Mouse (Mus musculus) right cerebral cortex, postnatal 25 days (tissue): Measurements from ENCODE around the gene Twf2.

Experiments
- DNase-seq: peaks from one replicate; pipeline ENCODE4 v3.0.0; 2022

Gene Twf2

DNA sequence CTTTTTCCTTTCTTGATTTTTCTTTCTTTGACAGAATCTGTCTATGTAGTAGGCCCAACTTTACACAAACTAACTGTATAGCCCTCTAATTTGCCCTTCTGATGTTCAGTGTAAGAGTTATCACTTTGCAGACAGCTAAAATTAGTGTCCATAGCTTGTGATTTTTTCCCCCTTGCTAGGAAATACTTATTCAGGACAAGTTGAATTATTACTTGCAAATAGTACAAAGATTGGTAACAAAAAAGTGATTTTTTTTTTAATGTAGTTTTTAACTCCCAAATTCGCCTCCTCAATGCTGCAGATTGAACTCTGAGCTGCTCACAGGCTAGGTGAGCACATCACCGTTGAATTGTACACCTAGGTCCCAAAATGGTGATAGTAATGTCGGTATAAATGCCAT, 22.9 kb upstream of the Twf2 start:
- no peak for DNase-seq

DNA sequence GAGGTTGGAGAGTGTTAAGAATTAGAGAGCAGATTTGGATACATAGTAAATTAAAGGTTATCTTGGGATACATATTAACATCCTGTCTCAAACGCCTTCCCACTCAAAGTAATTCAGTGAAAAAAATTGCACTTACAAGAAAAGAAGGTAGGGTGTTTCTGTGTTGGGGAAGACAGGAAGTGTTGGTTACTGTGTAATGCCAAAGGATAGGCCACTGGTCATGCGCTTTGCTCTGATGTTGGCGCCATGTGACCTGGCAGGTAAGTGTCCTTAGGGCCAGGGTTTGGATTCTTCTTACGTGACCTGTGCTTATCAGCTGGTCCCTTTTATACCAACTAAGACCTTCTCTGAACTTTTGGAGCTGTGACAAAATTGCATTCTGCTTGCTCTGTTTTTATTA, 20.8 kb upstream of the Twf2 start:
- DNase-seq: no peak

DNA sequence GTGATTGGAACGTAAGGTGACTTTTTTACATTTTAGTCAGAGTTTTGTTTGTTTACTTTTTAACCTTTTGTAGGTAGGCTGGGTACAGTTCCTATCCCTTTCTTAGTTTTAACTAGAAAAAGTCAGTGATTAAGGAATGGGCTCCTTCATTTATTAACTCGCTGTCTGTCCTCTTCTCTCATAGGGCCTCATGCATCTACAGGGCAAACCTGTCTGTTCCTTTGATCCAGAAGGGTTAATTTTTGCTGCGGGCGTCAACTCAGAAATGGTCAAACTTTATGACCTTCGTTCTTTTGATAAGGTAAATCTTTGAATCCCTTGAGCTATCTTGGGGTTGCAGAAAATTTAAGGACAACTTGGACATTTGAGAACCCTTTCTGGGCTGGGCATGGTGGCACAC, 18.9 kb upstream of the Twf2 start:
- DNase-seq: no peak

DNA sequence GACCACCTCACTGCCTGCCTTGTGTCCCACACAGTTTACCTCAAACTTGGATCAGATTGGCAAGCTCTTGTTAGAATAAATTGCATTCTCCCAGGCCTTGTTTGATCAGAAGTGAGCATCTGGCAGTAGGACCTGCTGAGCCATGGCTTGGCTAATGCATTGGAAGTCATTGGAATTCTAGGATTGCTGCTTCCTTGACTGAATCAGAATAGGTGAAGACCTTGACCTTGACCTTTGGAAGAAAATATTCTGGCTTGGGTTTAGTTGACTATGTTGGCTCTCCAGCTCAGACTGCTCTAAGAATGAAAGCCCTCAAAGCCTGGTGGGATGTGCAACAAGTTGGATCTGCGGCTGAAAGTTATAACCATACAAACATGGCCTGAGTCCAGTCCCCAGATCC, 11.6 kb upstream of the Twf2 start:
- no peak for DNase-seq

DNA sequence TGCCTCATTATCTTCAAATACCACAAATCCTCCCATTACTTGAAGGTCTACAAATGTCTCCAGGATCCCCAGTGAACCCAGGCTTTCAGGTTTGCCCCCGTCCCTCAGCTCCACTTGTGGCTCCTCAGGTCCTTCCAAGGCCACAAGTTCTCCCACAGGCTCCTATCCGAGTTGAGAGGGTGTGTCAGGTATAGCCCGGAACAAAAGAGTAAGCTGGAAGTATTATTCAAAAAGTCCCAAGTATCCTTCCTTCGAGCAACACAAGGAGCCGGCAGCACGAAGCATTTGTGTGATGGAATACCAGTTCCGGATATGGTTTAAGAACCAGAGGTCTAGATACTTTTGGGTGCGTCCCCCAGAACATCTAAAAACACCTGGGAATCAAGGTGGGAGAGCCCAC, 10.9 kb upstream of the Twf2 start:
- no peak for DNase-seq

DNA sequence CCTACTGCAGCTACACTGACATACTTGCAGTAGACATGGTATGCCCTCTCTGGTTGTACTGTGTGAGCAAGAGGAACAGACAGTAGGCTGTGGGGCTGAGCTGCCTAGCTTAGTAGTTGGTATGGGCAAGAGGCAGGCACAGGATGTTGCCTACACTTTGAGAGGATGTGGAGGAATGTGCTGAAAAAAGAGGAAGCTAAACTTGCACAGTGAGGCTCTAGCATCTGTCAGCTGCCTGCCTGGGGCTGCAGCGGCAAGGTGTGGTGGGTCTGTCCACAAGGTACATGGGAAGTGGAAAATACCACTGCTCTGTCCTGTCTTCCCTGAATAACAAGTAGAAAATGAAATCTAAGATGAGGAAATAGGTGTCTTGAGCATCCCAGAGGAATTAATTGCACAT, 9.9 kb upstream of the Twf2 start:
- DNase-seq: no peak

DNA sequence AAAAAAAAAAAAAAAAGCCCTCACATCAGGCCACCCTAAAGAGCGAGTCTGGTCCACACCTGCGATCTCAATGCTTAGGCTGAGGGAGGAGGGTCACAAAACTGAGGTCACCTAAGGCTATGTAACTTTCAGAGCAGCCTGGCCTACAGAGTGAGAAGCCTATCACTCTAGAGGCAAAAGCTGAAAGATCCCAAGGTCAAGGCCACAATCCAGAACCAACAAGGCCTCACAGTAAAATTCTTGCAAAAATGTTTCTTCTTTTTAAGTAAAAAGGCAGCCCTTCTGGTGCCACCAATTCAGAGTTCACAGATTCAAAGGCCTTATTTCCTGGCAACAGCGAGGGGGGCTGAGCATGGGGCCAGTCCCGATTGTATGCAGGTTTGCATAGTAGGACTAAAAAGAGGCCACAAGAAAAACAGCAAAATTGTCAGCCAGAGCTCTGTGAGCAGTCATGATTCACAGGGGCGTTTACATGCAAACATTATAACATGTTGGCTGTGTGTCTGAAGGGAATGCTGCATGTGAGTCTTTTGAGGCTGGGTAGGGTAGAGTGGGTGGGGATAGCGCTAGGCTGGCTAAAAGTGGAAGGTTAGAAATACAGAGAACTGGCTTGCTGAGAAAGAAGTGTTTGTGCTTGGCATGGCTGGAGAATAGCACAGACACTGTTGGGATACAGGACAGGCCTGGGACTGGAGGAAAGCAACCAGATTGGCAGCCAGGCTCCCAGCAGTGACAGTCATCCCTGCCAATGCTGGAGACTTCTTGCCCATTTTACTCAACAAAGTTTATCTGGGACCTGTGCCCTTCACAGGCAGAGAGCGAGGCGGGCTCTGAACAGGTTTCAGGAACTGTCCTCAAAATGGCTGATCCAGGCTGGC, 8.7 kb upstream of the Twf2 start:
- no peak for DNase-seq

DNA sequence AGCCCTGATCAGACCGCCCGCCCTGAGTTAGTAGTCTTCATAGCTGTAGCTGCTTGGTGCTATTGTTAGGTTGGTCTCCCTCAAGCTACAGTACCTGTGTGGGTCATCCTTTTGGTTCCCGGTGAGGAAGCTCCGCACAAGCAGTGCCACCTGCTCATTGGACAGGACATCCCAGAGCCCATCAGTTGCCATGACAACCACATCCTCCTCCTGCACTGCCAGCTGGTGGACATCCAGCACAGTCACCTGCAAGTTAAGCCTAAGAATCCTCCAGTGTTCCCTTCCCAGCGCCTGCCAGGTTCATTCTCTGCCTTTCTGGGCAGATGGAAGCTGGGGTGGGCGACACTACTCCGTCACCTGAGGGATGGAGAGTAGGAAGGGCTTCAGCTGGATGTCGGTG, 7.2 kb upstream of the Twf2 start:
- DNase-seq: peak; percentile 59

DNA sequence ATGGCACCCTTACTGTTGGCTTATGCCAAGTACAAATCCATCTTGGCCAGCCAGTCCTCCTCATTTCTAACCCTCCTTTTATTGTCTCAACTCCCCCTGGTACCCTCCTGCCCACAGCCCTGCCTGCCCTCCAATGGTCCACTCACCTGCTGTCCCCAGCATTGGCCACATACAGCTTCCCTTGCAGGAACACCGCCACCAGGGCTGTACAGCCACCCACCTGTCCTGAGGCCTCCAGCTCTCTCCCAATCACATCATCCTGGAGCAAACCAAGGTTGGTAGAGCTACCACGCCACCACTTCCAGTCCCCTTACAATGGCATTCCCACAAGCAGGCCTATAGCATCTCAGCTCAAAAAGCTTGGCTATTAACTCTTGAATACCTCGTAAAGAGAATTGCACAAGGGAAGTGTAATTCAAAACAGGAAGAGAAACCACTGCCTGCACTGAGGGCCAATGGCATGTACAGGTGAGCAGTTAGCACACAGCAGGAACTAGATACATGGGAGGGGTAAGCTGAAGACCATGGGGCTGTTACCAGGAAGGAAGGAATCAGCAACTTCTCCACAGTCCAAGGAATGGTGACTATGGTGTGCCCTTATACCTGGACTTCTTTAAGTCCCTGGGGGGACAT, 5.7 kb upstream of the Twf2 start:
- no peak for DNase-seq

DNA sequence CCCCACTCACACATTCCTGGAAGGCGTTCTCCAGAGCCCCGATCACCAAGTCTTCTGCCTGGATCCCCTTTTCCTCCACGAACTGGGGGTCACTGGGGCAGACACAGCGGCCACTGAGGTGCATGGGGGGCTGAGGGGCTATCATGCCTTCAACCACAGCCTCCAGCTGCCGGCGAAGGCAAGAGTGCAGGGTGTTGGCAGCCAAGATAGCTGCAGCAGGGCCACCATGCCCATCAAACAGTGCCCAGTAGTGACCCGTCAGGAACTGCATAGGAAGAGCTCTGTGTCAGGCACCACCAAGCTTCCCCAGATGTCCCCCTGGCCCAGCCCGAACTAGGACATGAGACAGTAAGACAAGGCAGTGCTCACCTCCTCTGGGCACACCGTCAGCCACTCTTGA, 5.2 kb upstream of the Twf2 start:
- no peak for DNase-seq

DNA sequence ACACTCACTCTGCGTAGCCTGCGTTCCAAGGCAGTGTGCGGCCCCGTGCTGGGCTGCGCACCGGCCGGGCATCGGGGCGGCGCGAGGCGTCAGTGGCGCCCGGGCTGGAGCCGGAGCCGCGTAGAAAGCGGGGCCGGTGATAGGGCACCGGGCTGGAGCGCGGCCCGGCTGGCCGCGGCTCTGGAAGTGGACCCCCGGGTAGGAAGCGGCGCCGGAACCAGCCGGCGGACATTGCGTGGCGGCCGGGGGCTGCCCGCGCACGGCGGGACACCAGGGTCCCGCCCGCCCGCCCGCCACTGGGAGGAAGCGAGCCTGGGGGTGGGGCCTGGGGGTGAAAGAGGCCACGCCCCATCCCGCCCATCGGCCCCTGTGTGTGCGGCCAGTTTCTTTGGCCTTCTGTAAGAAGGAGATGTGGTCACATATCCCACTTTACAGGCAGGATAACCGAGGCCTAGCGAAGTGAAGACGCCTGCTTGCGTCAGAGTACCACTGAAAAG, 3.9 kb upstream of the Twf2 start:
- peak; percentile 52 for DNase-seq

DNA sequence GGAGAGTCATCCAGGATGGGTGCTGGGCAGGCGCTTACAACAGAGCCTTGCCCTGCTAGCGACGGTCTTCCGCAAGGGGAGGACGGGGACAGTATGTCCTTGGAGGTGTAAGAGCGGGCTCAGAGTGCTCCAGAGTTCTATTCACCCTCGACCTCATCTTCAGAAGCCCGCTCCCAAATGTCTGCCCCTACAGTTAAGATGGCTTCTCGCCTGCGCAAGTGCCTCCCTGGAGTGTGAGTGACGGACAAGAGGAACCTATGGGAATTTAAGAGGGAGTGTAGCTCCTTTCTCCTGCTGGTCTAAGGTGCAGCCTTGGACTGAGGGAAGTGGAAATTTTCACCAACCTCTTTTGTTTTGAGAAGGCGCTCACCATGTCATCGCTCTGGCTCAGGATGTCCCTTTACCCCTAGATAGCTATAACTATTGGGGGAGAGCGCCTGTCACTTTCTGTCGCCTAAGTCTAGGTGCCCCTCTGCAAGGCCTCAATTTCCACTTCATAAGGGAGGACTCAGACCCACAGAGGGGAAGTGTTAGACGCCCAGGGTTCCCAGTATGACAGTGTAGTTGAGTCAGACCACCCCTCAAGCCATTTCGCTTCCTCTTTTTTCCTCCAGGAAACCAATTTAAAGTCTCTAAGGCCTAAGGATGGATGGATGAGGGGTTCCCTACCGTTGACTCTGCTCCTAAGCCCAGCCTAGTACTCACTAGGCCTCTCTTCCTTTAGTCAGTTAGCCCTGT, 3.2 kb upstream of the Twf2 start, which contains the start of gene Ppm1m:
Ppm1m (minus strand) TSS at position 212 of the 738 bp plus-strand sequence.
- DNase-seq: no peak

DNA sequence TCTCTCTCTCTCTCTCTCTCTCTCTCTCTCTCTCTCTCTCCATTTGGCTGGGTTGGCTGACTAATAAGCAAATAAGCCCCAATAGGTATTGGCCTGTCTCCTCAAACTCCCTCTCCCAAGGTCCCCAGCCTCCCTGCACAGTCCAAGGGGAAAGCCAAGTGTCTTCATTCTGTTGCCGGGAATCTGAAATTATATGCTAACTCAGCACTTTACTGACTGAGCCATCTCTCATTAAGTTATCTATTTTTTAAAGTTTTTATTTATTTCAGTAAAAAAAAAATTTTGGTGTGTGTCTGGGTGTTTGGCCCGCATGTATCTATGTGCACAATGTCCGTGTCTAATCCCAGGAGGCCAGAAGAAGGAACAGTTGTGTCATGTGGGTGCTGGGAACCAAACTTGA, 1.0 kb upstream of the Twf2 start:
- DNase-seq: no peak

DNA sequence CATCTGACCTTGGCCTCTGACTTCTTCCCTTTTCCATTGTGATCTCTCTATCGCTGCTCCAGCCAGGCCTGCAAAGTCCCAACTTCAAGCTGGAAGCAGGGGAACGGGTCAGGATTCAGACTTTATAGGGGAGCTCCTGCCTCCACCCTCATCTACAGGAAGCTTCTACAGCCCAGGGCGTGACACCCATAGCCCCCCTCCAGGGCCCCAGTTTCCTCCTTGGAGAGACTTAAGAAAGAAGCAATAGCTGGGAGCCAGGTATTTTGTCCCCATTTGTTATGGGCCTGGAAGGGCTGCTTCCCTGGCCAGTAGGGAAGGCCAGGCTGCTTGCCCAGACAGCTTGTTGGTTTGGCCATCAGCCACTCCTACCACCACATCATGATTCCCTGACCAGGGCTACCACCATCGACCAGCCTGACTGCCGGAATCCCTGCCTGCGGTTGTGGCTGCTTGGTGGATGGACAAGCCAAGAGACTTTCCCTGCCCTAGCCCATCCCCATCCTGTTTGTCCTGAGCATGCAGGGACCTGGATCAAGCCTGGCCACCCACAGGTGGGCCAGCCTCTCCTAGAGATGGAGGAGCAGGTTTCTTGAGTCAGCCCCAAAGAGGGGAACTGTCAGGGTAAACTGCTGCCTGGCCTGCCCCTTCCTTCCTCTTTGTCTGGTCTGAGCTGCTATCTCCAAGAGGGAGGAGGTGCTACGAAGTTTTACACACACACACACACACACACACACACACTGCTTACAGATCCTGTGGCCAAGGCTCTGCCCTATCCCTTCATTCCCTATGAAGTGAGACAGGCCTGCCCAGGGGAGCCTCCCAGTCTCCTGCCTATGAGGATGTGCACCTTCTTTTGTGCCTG, 1.3 kb downstream of the Twf2 start:
- no peak for DNase-seq

DNA sequence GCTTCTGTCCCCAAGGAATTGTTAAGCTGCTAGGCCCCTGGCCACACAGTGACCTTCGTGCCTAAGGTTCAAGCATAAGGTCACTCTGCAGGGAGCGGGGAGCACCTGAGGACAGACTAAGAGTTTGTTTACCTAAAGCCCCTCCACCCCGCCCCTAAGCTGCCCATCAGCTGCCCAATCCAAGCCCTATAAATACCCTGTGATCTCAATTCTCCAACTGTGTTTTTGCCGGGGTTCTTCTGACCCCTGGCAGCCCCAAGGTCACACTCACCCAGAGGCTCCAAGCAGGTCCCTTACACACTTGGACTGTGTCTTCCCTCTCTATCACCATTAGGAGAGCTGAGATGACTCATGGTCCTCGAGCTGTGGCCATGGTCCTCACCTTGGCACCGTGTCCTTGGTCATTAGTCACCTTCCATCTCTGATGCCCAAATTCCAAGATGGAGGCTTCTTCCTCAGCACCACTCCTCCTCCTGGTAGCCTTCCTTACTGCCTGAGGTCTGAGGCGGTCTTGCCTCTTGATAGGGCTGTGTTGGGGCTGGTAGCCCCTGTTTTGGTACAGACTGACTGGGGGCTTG, 2.9 kb downstream of the Twf2 start:
- no peak for DNase-seq

DNA sequence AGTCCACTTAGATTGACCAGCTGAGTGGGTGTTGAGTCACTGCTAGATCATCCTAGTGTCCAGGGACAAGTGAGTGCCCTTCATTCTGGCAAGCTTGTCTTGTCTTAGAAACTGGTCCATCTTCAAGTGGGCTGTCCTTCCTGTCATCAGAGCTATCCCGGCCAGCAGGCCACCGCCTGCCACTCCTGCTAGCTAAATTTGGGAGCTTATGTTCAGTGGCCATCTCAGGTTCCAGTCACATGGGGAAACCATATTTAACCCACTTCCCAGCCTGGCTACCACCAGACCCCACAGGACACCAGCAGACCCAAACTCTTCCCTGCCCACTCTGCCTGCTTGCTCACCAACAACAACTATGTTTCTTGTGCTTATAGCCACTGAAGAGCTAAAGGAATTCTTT, 3.6 kb downstream of the Twf2 start:
- DNase-seq: no peak

DNA sequence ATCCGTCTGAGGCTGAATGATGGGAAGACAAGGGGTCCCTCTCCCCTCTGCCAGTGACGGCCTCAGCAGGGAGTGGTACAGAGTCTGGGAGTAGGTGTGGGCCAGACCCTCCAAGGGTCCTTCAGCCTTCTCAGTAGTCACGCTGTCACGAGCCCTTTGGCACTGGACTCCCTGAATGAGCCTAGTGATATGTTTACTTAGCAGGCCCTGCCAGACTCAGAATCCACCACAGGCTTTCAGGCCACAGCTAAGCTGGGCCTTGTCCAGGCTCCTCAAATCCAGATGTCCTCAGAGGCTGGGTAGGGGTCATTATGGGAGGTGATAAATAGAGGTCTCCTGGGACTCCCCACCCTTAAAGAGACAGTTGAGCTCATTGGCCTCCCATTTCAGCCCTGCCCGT, 5.3 kb downstream of the Twf2 start:
- no peak for DNase-seq

DNA sequence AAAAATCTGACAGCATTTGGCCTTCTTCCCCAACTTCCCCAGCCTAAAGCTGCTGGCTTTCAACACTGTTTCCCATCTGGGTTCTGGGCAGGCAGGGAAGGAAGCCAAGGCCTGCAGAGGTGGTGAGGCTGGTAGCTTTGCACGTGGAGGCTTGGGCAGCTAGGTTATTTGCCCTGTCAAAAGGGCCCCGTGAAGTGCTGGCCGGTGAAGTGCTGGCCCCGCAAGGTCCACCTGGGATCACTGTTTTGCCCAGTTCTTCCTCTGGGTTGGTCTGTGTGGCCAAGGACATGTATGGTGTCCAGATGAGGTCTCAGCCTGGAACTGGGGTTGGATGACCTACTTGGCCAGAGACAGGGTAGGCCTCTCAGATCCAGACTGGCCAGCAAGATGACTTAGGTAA, 7.0 kb downstream of the Twf2 start:
- no peak for DNase-seq

DNA sequence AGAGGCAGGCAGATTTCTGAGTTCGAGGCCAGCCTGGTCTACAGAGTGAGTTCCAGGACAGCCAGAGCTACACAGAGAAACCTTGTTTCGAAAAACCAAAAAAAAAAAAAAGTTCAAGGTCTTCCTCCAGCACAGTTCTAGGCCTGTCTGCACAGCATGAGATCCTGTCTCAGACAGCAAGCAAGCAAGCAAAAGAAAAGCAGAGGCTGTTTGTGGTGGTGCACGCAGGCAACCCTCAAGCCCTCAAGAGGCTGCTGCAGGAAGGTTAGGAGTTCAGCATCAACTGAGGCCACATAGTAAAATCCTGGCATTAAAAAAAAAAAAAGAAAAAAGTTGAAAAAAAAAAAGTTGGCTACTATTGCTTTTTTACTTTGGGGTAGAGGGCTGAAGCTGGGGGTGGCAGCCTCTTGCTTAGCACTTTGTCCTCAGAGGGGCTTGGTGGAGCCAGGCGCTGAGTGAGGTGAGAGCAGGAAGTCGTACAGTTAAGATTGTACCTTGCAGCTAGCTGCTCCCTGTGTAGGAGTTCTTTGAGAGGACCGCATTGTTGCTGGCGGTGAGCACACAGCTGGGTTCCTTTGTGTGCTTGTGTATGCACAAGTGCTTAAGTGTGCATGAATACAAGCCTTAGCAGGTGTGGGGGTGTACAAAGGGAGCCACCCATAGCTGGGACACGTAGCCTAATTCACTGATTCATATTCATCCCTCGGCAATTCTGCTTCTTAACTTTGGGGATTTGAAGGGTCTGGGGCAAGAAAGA, 8.1 kb downstream of the Twf2 start:
- DNase-seq: no peak

DNA sequence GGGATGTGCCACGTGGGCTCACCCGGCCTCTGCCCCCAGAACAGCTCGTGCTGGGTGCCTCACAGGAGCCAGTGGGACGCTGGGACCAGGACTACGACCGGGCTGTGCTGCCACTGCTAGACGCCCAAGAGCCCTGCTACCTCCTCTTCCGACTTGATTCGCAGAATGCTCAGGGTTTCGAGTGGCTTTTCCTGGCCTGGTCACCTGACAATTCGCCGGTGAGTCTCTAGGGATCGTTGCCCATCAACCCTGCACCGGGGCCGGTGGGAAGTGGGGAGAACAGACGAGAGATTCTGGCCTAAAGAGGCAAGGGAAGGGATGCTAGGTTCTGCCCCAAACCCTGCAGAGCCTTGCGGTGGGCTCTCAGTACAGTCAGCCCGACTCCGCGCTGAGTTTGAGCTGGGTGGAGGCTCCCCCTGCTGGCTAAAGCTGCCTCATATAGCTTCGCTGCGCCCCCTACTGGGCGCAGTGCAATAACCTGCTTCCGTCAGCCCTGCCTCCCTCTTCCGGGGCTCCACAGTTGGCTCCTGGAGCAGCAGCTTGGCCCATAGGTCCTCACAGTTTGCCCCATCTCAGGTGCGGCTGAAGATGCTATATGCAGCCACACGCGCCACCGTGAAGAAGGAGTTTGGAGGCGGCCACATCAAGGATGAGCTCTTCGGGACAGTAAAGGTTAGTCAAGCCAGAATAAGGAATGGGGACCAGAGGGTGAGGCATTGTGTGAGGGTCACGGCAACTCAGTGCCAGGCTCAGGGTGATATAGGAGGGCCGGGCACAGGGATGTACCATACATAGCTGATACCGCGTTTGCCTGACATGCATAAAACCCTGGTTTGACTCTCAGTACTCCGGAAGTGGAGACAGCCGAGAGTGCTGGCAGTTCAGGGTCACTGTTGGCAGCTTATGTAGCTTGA, 9.0 kb downstream of the Twf2 start:
- DNase-seq: peak; percentile 77

DNA sequence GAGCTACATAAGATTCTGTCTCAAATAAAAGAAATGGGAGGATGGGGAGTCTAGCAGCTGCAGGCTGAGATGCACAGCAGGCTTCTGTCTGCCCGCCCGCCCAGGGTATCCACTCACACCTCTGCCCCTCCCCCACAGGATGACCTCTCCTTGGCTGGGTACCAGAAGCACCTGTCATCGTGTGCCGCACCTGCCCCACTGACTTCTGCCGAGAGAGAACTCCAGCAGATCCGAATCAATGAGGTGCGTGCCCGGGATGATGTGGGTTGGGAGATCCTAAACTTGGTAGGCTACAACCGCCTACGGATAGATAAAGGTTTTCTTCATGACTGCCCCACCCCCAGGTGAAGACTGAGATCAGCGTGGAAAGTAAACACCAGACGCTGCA, 9.7 kb downstream of the Twf2 start:
- no peak for DNase-seq
